Mouse (Mus musculus) E14TG2a.4 (cell line): Measurements from ENCODE around the gene Frmd5.

Experiments used
- CTCF ChIP-seq: conservative IDR thresholded peaks from 2 replicates; pipeline ENCODE4 v1.5.1; 2014; ENCODE audit warnings: low read length
- NANOG ChIP-seq: IDR thresholded peaks from 2 replicates; pipeline ENCODE4 v1.6.1; 2014; ENCODE audit warnings: borderline replicate concordance, low read length, mixed read lengths

DNA sequence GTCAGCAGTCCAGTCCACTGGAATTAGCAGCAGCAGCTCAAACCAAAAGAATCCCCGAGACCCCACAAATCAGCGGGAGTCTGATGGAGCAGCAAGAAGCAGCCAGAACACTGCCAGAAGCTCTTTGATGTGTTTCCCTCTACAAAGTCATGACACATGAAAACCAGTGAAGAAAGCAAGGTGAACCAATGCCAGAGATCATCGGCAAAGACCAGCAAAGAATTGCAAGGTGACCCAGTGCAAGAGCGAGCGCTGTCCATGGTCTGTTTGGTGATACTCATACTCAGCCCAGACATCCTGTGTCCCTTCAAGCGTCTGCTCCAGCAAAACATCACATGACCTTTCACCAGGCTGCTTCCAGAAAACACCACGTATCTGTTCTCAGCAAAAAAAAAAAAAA is 14.9 kb upstream of the Frmd5 start:
- no peak for TF ChIP-seq CTCF
- no peak for TF ChIP-seq NANOG
